Mouse (Mus musculus): ENCODE measurements around the gene Camsap2.

The Camsap2 gene

GRCm38 (mm10) chr1:136258495-136258894 lies 87.4 kb downstream of the Camsap2 start:
- CTCF ChIA-PET = no interaction called here

GRCm38 (mm10) chr1:136255657-136256056 lies 90.2 kb downstream of the Camsap2 start:
- CTCF ChIA-PET = interaction anchor here (0.5 to 0.6 kb wide), 2 partner anchors 89 to 1994 kb away, joined by 4 to 8 read pairs; no protein-coding TSS in a partner anchor

- CTCF ChIA-PET = interaction anchor here (0.5 to 0.6 kb wide), 2 partner anchors 89 to 1994 kb away, joined by 4 to 8 read pairs; no protein-coding TSS in a partner anchor
These were observed 90.7 kb downstream of the Camsap2 start for GRCm38 (mm10) chr1:136255174-136255573.

GRCm38 (mm10) chr1:136254503-136255065 lies 91.3 kb downstream of the Camsap2 start:
- CTCF ChIA-PET = interaction anchor here (0.6 kb wide), 1 partner anchor 90 kb away, joined by 8 read pairs; no protein-coding TSS in a partner anchor

- CTCF ChIA-PET = no interaction called here
These were observed 92.4 kb downstream of the Camsap2 start for GRCm38 (mm10) chr1:136253472-136253871.

GRCm38 (mm10) chr1:136249662-136250061 lies 96.2 kb downstream of the Camsap2 start:
- CTCF ChIA-PET = no interaction called here

- CTCF ChIA-PET = no interaction called here
These were observed 98.5 kb downstream of the Camsap2 start for GRCm38 (mm10) chr1:136247393-136247792.

- CTCF ChIA-PET = no interaction called here
These were observed 101.4 kb downstream of the Camsap2 start for GRCm38 (mm10) chr1:136244469-136244868.

- CTCF ChIA-PET = no interaction called here
These were observed 104.1 kb downstream of the Camsap2 start for GRCm38 (mm10) chr1:136241801-136242200.

- CTCF ChIA-PET = no interaction called here
These were observed 107.4 kb downstream of the Camsap2 start for GRCm38 (mm10) chr1:136238495-136238894.

GRCm38 (mm10) chr1:136234595-136235092 lies 111.3 kb downstream of the Camsap2 start:
- CTCF ChIA-PET = no interaction called here

GRCm38 (mm10) chr1:136233892-136234594 lies 111.9 kb downstream of the Camsap2 start, which contains the start of gene Inava:
Gene Inava (minus strand): TSS chr1:136234264.
- CTCF ChIA-PET = no interaction called here

- CTCF ChIA-PET = no interaction called here
These were observed 112.7 kb downstream of the Camsap2 start for GRCm38 (mm10) chr1:136232986-136233790.

GRCm38 (mm10) chr1:136232285-136232926 lies 113.5 kb downstream of the Camsap2 start:
- CTCF ChIA-PET = interaction anchor here (0.6 kb wide), 1 partner anchor 232 kb away, joined by 3 read pairs; no protein-coding TSS in a partner anchor

GRCm38 (mm10) chr1:136231596-136231995 lies 114.3 kb downstream of the Camsap2 start:
- CTCF ChIA-PET = interaction anchor here (0.6 kb wide), 3 partner anchors 23 to 232 kb away, joined by 3 to 13 read pairs (median 3); no protein-coding TSS in a partner anchor

- CTCF ChIA-PET = no interaction called here
These were observed 115.7 kb downstream of the Camsap2 start for GRCm38 (mm10) chr1:136230201-136230600.

GRCm38 (mm10) chr1:136229040-136229373 lies 116.9 kb downstream of the Camsap2 start:
- CTCF ChIA-PET = no interaction called here

GRCm38 (mm10) chr1:136228328-136229039 lies 117.4 kb downstream of the Camsap2 start:
- CTCF ChIA-PET = interaction anchor here (0.6 kb wide), 1 partner anchor 108 kb away, joined by 3 read pairs; no protein-coding TSS in a partner anchor

GRCm38 (mm10) chr1:136227870-136228269 lies 118.0 kb downstream of the Camsap2 start:
- CTCF ChIA-PET = interaction anchor here (0.6 kb wide), 1 partner anchor 107 kb away, joined by 3 read pairs; no protein-coding TSS in a partner anchor

- CTCF ChIA-PET = interaction anchor here (0.6 kb wide), 1 partner anchor 13 kb away, joined by 17 read pairs; no protein-coding TSS in a partner anchor
These were observed 119.3 kb downstream of the Camsap2 start for GRCm38 (mm10) chr1:136226626-136227025.

- CTCF ChIA-PET = no interaction called here
These were observed 120.1 kb downstream of the Camsap2 start for GRCm38 (mm10) chr1:136225846-136226245.
